Mouse (Mus musculus): ENCODE results near the gene Egln1.

Gene Egln1

GRCm38 (mm10) chr8:124953188-124953587, 4.1 kb upstream of the Egln1 start:
- POLR2A ChIA-PET = interaction anchor here in 1 of 4 experiments (1.6 kb wide), 1 partner anchor 11 kb away, joined by 3 read pairs; no protein-coding TSS in a partner anchor
- CTCF ChIA-PET = no interaction called here

- POLR2A ChIA-PET = interaction anchor here in 2 of 4 experiments (0.6 to 1.8 kb wide), 9 partner anchors 8 to 765 kb away, joined by 3 to 7 read pairs (median 5); no protein-coding TSS in a partner anchor
- CTCF ChIA-PET = interaction anchor here (0.6 to 2.1 kb wide), 5 partner anchors 20 to 432 kb away, joined by 3 to 10 read pairs (median 7); no protein-coding TSS in a partner anchor
Measured at GRCm38 (mm10) chr8:124950865-124951264, 1.7 kb upstream of the Egln1 start.

GRCm38 (mm10) chr8:124950069-124950456, 939 bp upstream of the Egln1 start:
- ChIA-PET CTCF (interaction anchor here in 2 of 4 experiments (1.0 to 2.1 kb wide), 3 partner anchors 20 to 156 kb away, joined by 4 to 7 read pairs (median 7); no protein-coding TSS in a partner anchor), POLR2A (interaction anchor here in 3 of 4 experiments (0.8 to 1.8 kb wide), 14 partner anchors 8 to 419 kb away, joined by 3 to 7 read pairs (median 4); no protein-coding TSS in a partner anchor)

- ChIA-PET CTCF (no interaction called here), POLR2A (interaction anchor here in 2 of 4 experiments (1.1 to 1.9 kb wide), 5 partner anchors 9 to 85 kb away, joined by 3 to 5 read pairs (median 3); partner anchors contain the start of genes 2810004N23Rik (in 1 of the 2) and Gnpat (in 1 of the 2))
Measured at GRCm38 (mm10) chr8:124948733-124949111, 402 bp downstream of the Egln1 start.

GRCm38 (mm10) chr8:124947865-124948732, 1.0 kb downstream of the Egln1 start:
- CTCF ChIA-PET = interaction anchor here in 2 of 4 experiments (0.6 to 1.5 kb wide), 3 partner anchors 20 to 961 kb away, joined by 3 to 5 read pairs (median 4); no protein-coding TSS in a partner anchor
- POLR2A ChIA-PET = interaction anchor here in 3 of 4 experiments (0.5 to 1.9 kb wide), 13 partner anchors 9 to 756 kb away, joined by 3 to 5 read pairs (median 3); partner anchors contain the start of genes 2810004N23Rik (in 1 of the 3) and Gnpat (in 1 of the 3)

- ChIA-PET CTCF (interaction anchor here in 1 of 4 experiments (1.2 kb wide), 1 partner anchor 14 kb away, joined by 10 read pairs; no protein-coding TSS in a partner anchor), POLR2A (interaction anchor here in 2 of 4 experiments (0.6 to 0.7 kb wide), 2 partner anchors 30 to 799 kb away, joined by 3 to 5 read pairs; no protein-coding TSS in a partner anchor)
Measured at GRCm38 (mm10) chr8:124944406-124944805, 4.7 kb downstream of the Egln1 start.

- CTCF ChIA-PET = no interaction called here
- POLR2A ChIA-PET = interaction anchor here in 1 of 4 experiments (0.7 kb wide), 1 partner anchor 799 kb away, joined by 3 read pairs; no protein-coding TSS in a partner anchor
Measured at GRCm38 (mm10) chr8:124943801-124944200, 5.3 kb downstream of the Egln1 start.

- ChIA-PET CTCF (interaction anchor here in 2 of 4 experiments (0.5 to 0.6 kb wide), 3 partner anchors 8 to 246 kb away, joined by 3 read pairs; no protein-coding TSS in a partner anchor), POLR2A (interaction anchor here in 1 of 4 experiments (1.1 to 1.2 kb wide), 2 partner anchors 11 to 13 kb away, joined by 3 to 4 read pairs; no protein-coding TSS in a partner anchor)
Measured at GRCm38 (mm10) chr8:124937293-124937692, 11.8 kb downstream of the Egln1 start.

- ChIA-PET POLR2A (interaction anchor here in 1 of 4 experiments (1.1 to 1.2 kb wide), 2 partner anchors 10 to 14 kb away, joined by 3 to 4 read pairs; no protein-coding TSS in a partner anchor), CTCF (interaction anchor here in 1 of 4 experiments (0.5 to 0.6 kb wide), 2 partner anchors 9 to 247 kb away, joined by 3 read pairs; no protein-coding TSS in a partner anchor)
Measured at GRCm38 (mm10) chr8:124936699-124937098, 12.4 kb downstream of the Egln1 start.

GRCm38 (mm10) chr8:124935116-124935515, 14.0 kb downstream of the Egln1 start:
- ChIA-PET POLR2A (interaction anchor here in 2 of 4 experiments (0.6 to 1.3 kb wide), 7 partner anchors 11 to 262 kb away, joined by 3 to 4 read pairs (median 3); no protein-coding TSS in a partner anchor), CTCF (interaction anchor here (0.6 to 0.9 kb wide), 6 partner anchors 23 to 873 kb away, joined by 3 to 5 read pairs (median 4); no protein-coding TSS in a partner anchor)

- ChIA-PET POLR2A (interaction anchor here in 2 of 4 experiments (1.0 to 1.6 kb wide), 2 partner anchors 10 to 15 kb away, joined by 3 to 5 read pairs; no protein-coding TSS in a partner anchor), CTCF (interaction anchor here in 3 of 4 experiments (0.6 to 0.9 kb wide), 5 partner anchors 10 to 188 kb away, joined by 3 to 4 read pairs (median 3); partner anchors contain the start of gene Tsnax (in 1 of the 3))
Measured at GRCm38 (mm10) chr8:124932435-124932834, 16.7 kb downstream of the Egln1 start.

- ChIA-PET CTCF (interaction anchor here (0.7 to 1.2 kb wide), 16 partner anchors 9 to 1447 kb away, joined by 3 to 12 read pairs (median 5); no protein-coding TSS in a partner anchor), POLR2A (interaction anchor here in 3 of 4 experiments (0.7 to 1.8 kb wide), 13 partner anchors 9 to 251 kb away, joined by 3 to 11 read pairs (median 3); partner anchors contain the start of gene Egln1 (in 1 of the 3))
Measured at GRCm38 (mm10) chr8:124930649-124931048, 18.5 kb downstream of the Egln1 start.

- CTCF ChIA-PET = interaction anchor here (0.7 to 1.2 kb wide), 13 partner anchors 9 to 1447 kb away, joined by 3 to 12 read pairs (median 5); no protein-coding TSS in a partner anchor
- POLR2A ChIA-PET = interaction anchor here in 3 of 4 experiments (0.5 to 1.8 kb wide), 13 partner anchors 9 to 250 kb away, joined by 3 to 11 read pairs (median 3); partner anchors contain the start of gene Egln1 (in 1 of the 3)
Measured at GRCm38 (mm10) chr8:124930086-124930485, 19.0 kb downstream of the Egln1 start.

GRCm38 (mm10) chr8:124929006-124929405, 20.1 kb downstream of the Egln1 start:
- ChIA-PET CTCF (interaction anchor here in 1 of 4 experiments (0.6 kb wide), 2 partner anchors 19 to 101 kb away, joined by 3 to 5 read pairs; no protein-coding TSS in a partner anchor), POLR2A (interaction anchor here in 1 of 4 experiments (0.6 to 1.8 kb wide), 2 partner anchors 10 to 185 kb away, joined by 3 read pairs; no protein-coding TSS in a partner anchor)

GRCm38 (mm10) chr8:124926351-124926771, 22.8 kb downstream of the Egln1 start:
- POLR2A ChIA-PET = interaction anchor here in 1 of 4 experiments (0.5 to 1.2 kb wide), 2 partner anchors 10 to 13 kb away, joined by 3 read pairs; no protein-coding TSS in a partner anchor
- CTCF ChIA-PET = no interaction called here

GRCm38 (mm10) chr8:124925544-124926266, 23.4 kb downstream of the Egln1 start:
- ChIA-PET CTCF (no interaction called here), POLR2A (interaction anchor here in 1 of 4 experiments (1.2 kb wide), 1 partner anchor 11 kb away, joined by 3 read pairs; no protein-coding TSS in a partner anchor)

All from embryonic stem cell, embryonic (primary cell).